Mouse (Mus musculus) embryonic facial prominence, embryonic 14.5 days (tissue): ENCODE measurements at regions not wholly inside any gene's neighbourhood (a gene's known extent, or its start where the extent isn't known, plus 50 kb on each side); places are given as distances from the start of the nearest gene placed in this dataset.

Source experiments
- ATAC-seq: fragments of 200-750 bp; cut with Nextera tagmentation; 2 replicates; pipeline ENCODE4 v1.8.0; 2017; ENCODE audit warnings: low read depth, moderate number of reproducible peaks, moderate TSS enrichment
- DNase-seq: peaks from one replicate; pipeline ENCODE4 v3.0.0-alpha.2; 2015; ENCODE audit warnings: low spot score
- H3K27ac ChIP-seq: fragments of 300-500 bp; sonication (generic); replicated peaks from 2 replicates; pipeline ENCODE4 v1.5.1; 2014; ENCODE audit warnings: low read depth, mild to moderate bottlenecking, low read length, moderate library complexity
- H3K27me3 ChIP-seq: fragments of 300-500 bp; sonication (generic); replicated peaks from 2 replicates; pipeline ENCODE4 v1.6.1; 2014; ENCODE audit warnings: low read length; ENCODE audit not compliant: control insufficient read depth, insufficient read depth
- H3K36me3 ChIP-seq: fragments of 300-500 bp; sonication (generic); 2 replicates; pipeline ENCODE4 v1.6.1; 2014; ENCODE audit warnings: low read length, mixed read lengths; ENCODE audit not compliant: control insufficient read depth, insufficient read depth
- H3K4me1 ChIP-seq: fragments of 300-500 bp; sonication (generic); 2 replicates; pipeline ENCODE4 v1.6.1; 2014; ENCODE audit warnings: antibody characterized with exemption, low read length; ENCODE audit not compliant: control insufficient read depth, insufficient read depth
- H3K4me2 ChIP-seq: fragments of 300-500 bp; sonication (generic); 2 replicates; pipeline ENCODE4 v1.6.1; 2014; ENCODE audit warnings: low read depth, mild to moderate bottlenecking, low read length, moderate library complexity, mixed read lengths
- H3K4me3 ChIP-seq: fragments of 300-500 bp; sonication (generic); 2 replicates; pipeline ENCODE4 v1.5.1; 2014; ENCODE audit warnings: low read depth, mild to moderate bottlenecking, low read length
- H3K9ac ChIP-seq: fragments of 300-500 bp; sonication (generic); 2 replicates; pipeline ENCODE4 v1.6.1; 2014; ENCODE audit warnings: low read depth, mild to moderate bottlenecking, low read length, moderate library complexity, mixed read lengths
- H3K9me3 ChIP-seq: fragments of 300-500 bp; sonication (generic); 2 replicates; pipeline ENCODE4 v1.6.1; 2016; ENCODE audit warnings: low read length; ENCODE audit not compliant: control insufficient read depth
- WGBS: fragments of 180-500 bp; shearing (Covaris S2); extraction: QIAGEN DNeasy Blood & Tissue Kit; methylation state at CpG from one replicate; pipeline ENCODE4 v1.1.7; 2014; 5-methylcytosine and 5-hydroxymethylcytosine counted together

- Histone ChIP-seq H3K27ac (no peak overlapping the region), H3K4me1 (no peaks in the 10 kb centered on the region), H3K4me2 (no peak overlapping the region), H3K27me3 (no peaks in the 10 kb centered on the region), H3K9me3 (no peaks in the 10 kb centered on the region), H3K4me3 (no peak overlapping the region), H3K9ac (no peak overlapping the region), H3K36me3 (no peaks in the 10 kb centered on the region)
- 75% methylated on average over 3 of the region's 3 CpGs for WGBS
- DNase-seq, result no peak
- ATAC-seq, result no peak
Observed at GRCm38 (mm10) chrX:130808530-130809235, 1059.1 kb downstream of the Diaph2 start.

DNA sequence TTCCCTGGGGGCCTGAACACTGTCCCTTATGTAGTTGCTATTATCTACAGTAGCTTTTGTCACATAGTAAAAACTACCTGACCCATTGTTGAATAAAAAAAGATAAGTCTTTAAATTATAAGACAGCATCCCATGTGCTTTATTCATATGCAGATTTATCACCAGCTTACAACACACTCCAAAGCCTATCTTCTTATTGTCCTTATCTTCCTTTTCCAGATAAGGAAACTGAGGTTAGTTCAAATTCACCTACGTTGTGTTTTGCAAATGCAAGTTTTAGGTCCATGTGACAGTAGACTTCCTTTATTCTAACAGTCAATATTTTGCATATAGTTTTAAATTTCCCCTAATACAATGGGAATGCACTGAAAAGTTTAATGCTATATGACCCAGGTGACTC is 1069.4 kb downstream of the Diaph2 start:
- no peaks in the 10 kb centered on the region for H3K36me3 ChIP-seq
- 78% methylated on average over 1 of the region's 1 CpGs for WGBS
- H3K27me3 ChIP-seq, result no peaks in the 10 kb centered on the region
- no peaks in the 10 kb centered on the region for H3K4me1 ChIP-seq
- H3K9me3 ChIP-seq, result no peaks in the 10 kb centered on the region
- H3K4me3 ChIP-seq, result no peak overlapping the region
- no peak for DNase-seq
- ATAC-seq, result no peak
- H3K27ac ChIP-seq, result no peak overlapping the region
- no peak overlapping the region for H3K4me2 ChIP-seq
- H3K9ac ChIP-seq, result no peak overlapping the region

- Histone ChIP-seq H3K36me3 (no peaks in the 10 kb centered on the region), H3K27me3 (no peaks in the 10 kb centered on the region), H3K9ac (no peak overlapping the region), H3K27ac (no peak overlapping the region), H3K4me2 (no peak overlapping the region), H3K4me3 (no peak overlapping the region), H3K9me3 (no peaks in the 10 kb centered on the region), H3K4me1 (no peaks in the 10 kb centered on the region)
- ATAC-seq (no peak), DNase-seq (no peak)
- WGBS, result 95% methylated on average over 1 of the region's 1 CpGs
Observed at GRCm38 (mm10) chrX:130819707-130820106, 1070.2 kb downstream of the Diaph2 start.

- H3K4me2 ChIP-seq, result no peak overlapping the region
- no peak overlapping the region for H3K9ac ChIP-seq
- ATAC-seq (no peak), DNase-seq (no peak)
- no peak overlapping the region for H3K27ac ChIP-seq
- H3K27me3 ChIP-seq, result no peaks in the 10 kb centered on the region
- no peak overlapping the region for H3K4me3 ChIP-seq
- no peaks in the 10 kb centered on the region for H3K4me1 ChIP-seq
- 64% methylated on average over 3 of the region's 3 CpGs for WGBS
- H3K36me3 ChIP-seq, result no peaks in the 10 kb centered on the region
- no peaks in the 10 kb centered on the region for H3K9me3 ChIP-seq
Observed at GRCm38 (mm10) chrX:130820168-130820567, 1070.6 kb downstream of the Diaph2 start.

GRCm38 (mm10) chrX:130823943-130824342 is 1074.4 kb downstream of the Diaph2 start:
- no peak overlapping the region for H3K27ac ChIP-seq
- H3K9me3 ChIP-seq, result no peaks in the 10 kb centered on the region
- H3K4me3 ChIP-seq, result no peak overlapping the region
- no peaks in the 10 kb centered on the region for H3K36me3 ChIP-seq
- no peak overlapping the region for H3K9ac ChIP-seq
- no peaks in the 10 kb centered on the region for H3K27me3 ChIP-seq
- ATAC-seq (no peak), DNase-seq (no peak)
- WGBS, result 94% methylated on average over 2 of the region's 2 CpGs
- no peak overlapping the region for H3K4me2 ChIP-seq
- H3K4me1 ChIP-seq, result no peaks in the 10 kb centered on the region

DNA sequence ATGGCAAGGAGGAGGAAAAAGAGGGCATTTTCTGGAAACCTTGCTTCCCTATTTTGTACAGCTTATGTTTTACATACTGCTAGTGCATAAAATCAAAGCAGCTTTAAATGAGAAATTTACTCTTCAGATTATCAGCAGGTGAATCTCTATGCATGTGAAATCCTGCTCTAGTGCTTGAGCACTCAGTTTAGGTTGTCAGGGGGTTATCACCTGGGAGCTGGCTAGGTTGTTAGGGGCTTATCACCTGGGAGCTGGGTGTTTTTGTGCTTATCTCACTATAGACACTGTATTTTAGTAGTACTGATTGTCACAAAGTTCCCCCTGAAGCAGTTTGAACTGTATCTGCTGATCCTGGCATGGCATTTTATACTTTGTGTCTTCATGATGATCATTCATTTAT is 1086.3 kb downstream of the Diaph2 start:
- H3K9ac ChIP-seq, result no peak overlapping the region
- H3K4me3 ChIP-seq, result no peak overlapping the region
- DNase-seq (no peak), ATAC-seq (no peak)
- no peaks in the 10 kb centered on the region for H3K4me1 ChIP-seq
- no peak overlapping the region for H3K27ac ChIP-seq
- no peaks in the 10 kb centered on the region for H3K9me3 ChIP-seq
- H3K36me3 ChIP-seq, result no peaks in the 10 kb centered on the region
- H3K27me3 ChIP-seq, result no peaks in the 10 kb centered on the region
- no peak overlapping the region for H3K4me2 ChIP-seq

DNA sequence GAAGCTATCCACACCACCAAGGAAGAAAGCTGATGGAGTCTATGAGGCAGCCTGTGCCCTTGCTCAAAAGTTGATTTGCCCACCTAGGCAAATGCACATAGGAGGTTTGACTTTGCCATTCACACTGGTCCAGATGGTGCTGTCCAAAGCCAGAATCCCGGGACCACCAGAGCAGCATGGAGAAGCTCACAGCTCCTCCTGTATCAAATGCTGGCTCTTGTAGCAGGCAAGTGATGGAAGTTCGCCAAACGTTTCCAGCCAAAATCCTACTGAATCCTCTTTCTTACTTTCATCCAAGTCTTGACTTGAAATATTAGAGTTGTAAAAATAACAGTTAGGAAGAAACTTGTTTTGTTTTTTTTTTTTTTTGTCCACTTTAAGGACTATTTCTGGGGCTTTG is 1093.6 kb downstream of the Diaph2 start:
- Histone ChIP-seq H3K36me3 (no peaks in the 10 kb centered on the region), H3K27ac (no peak overlapping the region), H3K4me3 (no peak overlapping the region), H3K4me1 (no peaks in the 10 kb centered on the region), H3K9me3 (no peaks in the 10 kb centered on the region), H3K27me3 (no peaks in the 10 kb centered on the region), H3K9ac (no peak overlapping the region), H3K4me2 (no peak overlapping the region)
- 69% methylated on average over 3 of the region's 3 CpGs for WGBS
- ATAC-seq, result no peak
- DNase-seq, result peak; percentile 56

DNA sequence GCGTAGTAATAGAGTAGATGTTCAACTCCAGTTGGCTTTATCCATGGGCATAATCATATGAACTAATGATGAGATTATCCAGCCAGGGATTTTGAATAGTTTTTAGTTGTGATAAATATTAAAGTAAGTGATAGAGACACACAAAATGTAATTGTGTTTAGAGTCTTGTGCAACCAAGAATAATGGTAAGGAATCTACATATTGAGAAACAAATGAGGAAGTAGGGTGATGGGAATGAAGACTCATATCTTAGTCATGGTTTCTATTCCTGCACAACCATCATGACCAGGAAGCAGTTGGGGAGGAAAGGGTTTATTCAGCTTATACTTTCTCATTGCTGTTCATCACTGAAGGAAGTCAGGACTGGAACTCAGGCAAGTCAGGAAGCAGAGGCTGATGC is 1117.0 kb downstream of the Diaph2 start:
- no peak for DNase-seq
- H3K9me3 ChIP-seq, result no peaks in the 10 kb centered on the region

GRCm38 (mm10) chrX:130874157-130874556 is 1124.6 kb downstream of the Diaph2 start:
- no peak overlapping the region for H3K4me3 ChIP-seq
- H3K9me3 ChIP-seq, result no peaks in the 10 kb centered on the region
- H3K4me1 ChIP-seq, result no peaks in the 10 kb centered on the region
- no peak overlapping the region for H3K4me2 ChIP-seq
- WGBS, result 67% methylated on average over 1 of the region's 1 CpGs
- DNase-seq, result no peak
- ATAC-seq, result no peak
- H3K27me3 ChIP-seq, result no peaks in the 10 kb centered on the region
- H3K27ac ChIP-seq, result no peak overlapping the region
- H3K9ac ChIP-seq, result no peak overlapping the region
- no peaks in the 10 kb centered on the region for H3K36me3 ChIP-seq

More for the DNA sequence above, 1117.0 kb downstream of the Diaph2 start:
- no peaks in the 10 kb centered on the region for H3K36me3 ChIP-seq
- H3K4me2 ChIP-seq, result no peak overlapping the region
- no peaks in the 10 kb centered on the region for H3K27me3 ChIP-seq
- no peak overlapping the region for H3K27ac ChIP-seq
- H3K4me1 ChIP-seq, result no peaks in the 10 kb centered on the region
- ATAC-seq, result no peak
- H3K4me3 ChIP-seq, result no peak overlapping the region
- WGBS, result 85% methylated on average over 1 of the region's 1 CpGs
- no peak overlapping the region for H3K9ac ChIP-seq
